Comparison of ENCODE assay signal across 23 mouse cellular contexts in the genomic region with DNA sequence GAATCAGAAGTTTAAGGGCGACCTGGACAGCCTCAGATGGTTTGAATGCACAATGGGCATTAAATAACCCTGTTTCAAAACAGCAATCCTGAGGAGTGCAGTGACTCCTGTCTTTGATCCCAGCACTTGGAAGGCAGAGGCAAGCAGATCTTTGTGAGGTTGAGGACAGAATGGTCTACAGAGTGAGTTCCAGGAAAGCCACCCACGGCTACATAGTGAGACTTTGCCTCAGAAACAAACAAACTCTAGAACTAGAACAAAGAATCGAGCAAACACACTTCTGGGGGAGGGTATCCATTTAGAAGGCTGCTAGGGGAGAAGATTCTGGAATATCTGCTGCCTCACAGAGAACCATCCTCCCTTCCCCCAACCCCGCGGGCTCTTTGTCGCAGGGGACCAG. TPM values are rescaled to one million over a fixed set of nuclear protein-coding genes. Genes with fewer than 3 reads are reported as not detected.
"Had no signal": no experiment of that assay in that cellular context is flagged by ENCODE, and none has a peak within 500 bp of the region (broad histone marks: within the 10 kb centered on the region; RNA-seq: fewer than 3 reads in every experiment).

Gene Cldnd2, plus strand, starts transcription at position 301 of the 400 bp plus-strand sequence.

- H3K27ac ChIP-seq: limb, embryonic 15.5 days; liver, embryonic 15.5 days; midbrain, embryonic 10.5 days; midbrain, embryonic 12.5 days; neural tube, embryonic 13.5 days; neural tube, embryonic 15.5 days; stomach, embryonic 15.5 days; stomach, postnatal 0 days had no signal

- H3K36me3 ChIP-seq: limb, embryonic 15.5 days; liver, embryonic 15.5 days; midbrain, embryonic 10.5 days; midbrain, embryonic 12.5 days; neural tube, embryonic 13.5 days; neural tube, embryonic 15.5 days; stomach, embryonic 15.5 days had no signal

- H3K4me3 ChIP-seq: limb, embryonic 15.5 days; liver, embryonic 15.5 days; midbrain, embryonic 10.5 days; midbrain, embryonic 12.5 days; myocyte; neural tube, embryonic 13.5 days; neural tube, embryonic 15.5 days; stomach, embryonic 15.5 days had no signal

- H3K4me2 ChIP-seq: limb, embryonic 15.5 days; liver, embryonic 15.5 days; lung, embryonic 14.5 days; midbrain, embryonic 12.5 days; neural tube, embryonic 13.5 days; neural tube, embryonic 15.5 days; stomach, embryonic 15.5 days had no signal

- H3K9me3 ChIP-seq: limb, embryonic 15.5 days; liver, embryonic 15.5 days; midbrain, embryonic 10.5 days; midbrain, embryonic 12.5 days; neural tube, embryonic 13.5 days; neural tube, embryonic 15.5 days; stomach, embryonic 15.5 days had no signal

- DNase-seq: lung, adult 18-20 months; lung, postnatal 10 days; lung, postnatal 4 days; midbrain, embryonic 14.5 days; retina, postnatal 1 day; right cerebral cortex, adult 18-20 months; right cerebral cortex, postnatal 25 days; right cerebral cortex, postnatal 4 days; thymus, adult 2 months; thymus, postnatal 25 days had no signal

- H3K27me3 ChIP-seq: limb, embryonic 15.5 days; liver, embryonic 15.5 days; neural tube, embryonic 15.5 days; stomach, embryonic 15.5 days had no signal

- H3K9ac ChIP-seq: limb, embryonic 15.5 days; liver, embryonic 15.5 days; lung, embryonic 14.5 days; midbrain, embryonic 12.5 days; neural tube, embryonic 13.5 days; neural tube, embryonic 15.5 days; stomach, embryonic 15.5 days had no signal

- ATAC-seq: midbrain, embryonic 16.5 days had no signal

RNA-seq across cellular contexts. Expression of gene Cldnd2, which starts in this region (rescaled TPM):
- polyA plus RNA-seq: limb, embryonic 15.5 days; liver, embryonic 15.5 days; lung, embryonic 14.5 days; lung, embryonic 16.5 days; midbrain, embryonic 10.5 days; midbrain, embryonic 12.5 days; midbrain, embryonic 14.5 days; midbrain, embryonic 16.5 days; myocyte; neural tube, embryonic 11.5 days; neural tube, embryonic 13.5 days; neural tube, embryonic 15.5 days; stomach, embryonic 15.5 days; stomach, postnatal 0 days; thymus, adult 2 months had no signal
